Mouse (Mus musculus) thymus, postnatal 36 days (tissue): ENCODE measurements around the gene Rhobtb3.
"Not testable (repeated sequence)": the region's sequence is repeated elsewhere in the genome, so short reads cannot be mapped to it uniquely, and the experiment has no call there.

Experiments used
- DNase-seq, 2 experiments: peaks; one replicate each; pipeline ENCODE4 v3.0.0; 2022; ENCODE audit warnings: mixed read lengths in 2 of 2

Gene Rhobtb3

GRCm38 (mm10) chr13:75927951-75928350, 15.8 kb downstream of the Rhobtb3 start:
- DNase-seq = no peak

- DNase-seq = no peak
Measured at GRCm38 (mm10) chr13:75914151-75914550, 29.6 kb downstream of the Rhobtb3 start.

GRCm38 (mm10) chr13:75908187-75908586, 35.5 kb downstream of the Rhobtb3 start:
- no peak for DNase-seq

GRCm38 (mm10) chr13:75907133-75907532, 36.6 kb downstream of the Rhobtb3 start:
- no peak for DNase-seq

GRCm38 (mm10) chr13:75904660-75905059, 39.1 kb downstream of the Rhobtb3 start:
- DNase-seq = no peak

GRCm38 (mm10) chr13:75900928-75901327, 42.8 kb downstream of the Rhobtb3 start:
- DNase-seq = not testable (repeated sequence)

GRCm38 (mm10) chr13:75892876-75893275, 50.8 kb downstream of the Rhobtb3 start:
- DNase-seq = no peak

- no peak for DNase-seq
Measured at GRCm38 (mm10) chr13:75892291-75892690, 51.4 kb downstream of the Rhobtb3 start.

GRCm38 (mm10) chr13:75891868-75892267, 51.9 kb downstream of the Rhobtb3 start:
- no peak for DNase-seq

- DNase-seq = no peak
Measured at GRCm38 (mm10) chr13:75883792-75884191, 59.9 kb downstream of the Rhobtb3 start.

GRCm38 (mm10) chr13:75880501-75880900, 63.2 kb downstream of the Rhobtb3 start:
- DNase-seq = no peak

- DNase-seq = no peak
Measured at GRCm38 (mm10) chr13:75879756-75880155, 64.0 kb downstream of the Rhobtb3 start.

- no peak for DNase-seq
Measured at GRCm38 (mm10) chr13:75877907-75878306, 65.8 kb downstream of the Rhobtb3 start.

GRCm38 (mm10) chr13:75876592-75876991, 67.1 kb downstream of the Rhobtb3 start:
- DNase-seq = no peak

- DNase-seq = not testable (repeated sequence)
Measured at GRCm38 (mm10) chr13:75876188-75876587, 67.5 kb downstream of the Rhobtb3 start.

- DNase-seq = no peak
Measured at GRCm38 (mm10) chr13:75874608-75875376, 68.9 kb downstream of the Rhobtb3 start.

- no peak for DNase-seq
Measured at GRCm38 (mm10) chr13:75867876-75868275, 75.8 kb downstream of the Rhobtb3 start.

- DNase-seq = no peak
Measured at GRCm38 (mm10) chr13:75865486-75866184, 78.1 kb downstream of the Rhobtb3 start.

- no peak for DNase-seq
Measured at GRCm38 (mm10) chr13:75859264-75859844, 84.4 kb downstream of the Rhobtb3 start.

GRCm38 (mm10) chr13:75853118-75853517, 90.6 kb downstream of the Rhobtb3 start:
- no peak for DNase-seq

GRCm38 (mm10) chr13:75852027-75852426, 91.7 kb downstream of the Rhobtb3 start:
- DNase-seq = no peak

- DNase-seq = no peak
Measured at GRCm38 (mm10) chr13:75847027-75847426, 96.7 kb downstream of the Rhobtb3 start.

- DNase-seq = no peak
Measured at GRCm38 (mm10) chr13:75845519-75846166, 98.1 kb downstream of the Rhobtb3 start.
